Mouse (Mus musculus) T-helper 17 cell (primary cell): ENCODE measurements around the gene Slc24a4.
"Not testable (repeated sequence)": the region's sequence is repeated elsewhere in the genome, so short reads cannot be mapped to it uniquely, and the experiment has no call there.

Experiments
- in situ Hi-C, 2 experiments: fragments of 300-600 bp; cut with MboI, MseI; formaldehyde crosslinking; loops; 1 replicate in 1 of 2; 2 replicates in 1 of 2; pipeline ENCODE4 v1.15.1; 2025; ENCODE audit warnings: high pct_unique_total_duplicates in 2 of 2

Slc24a4 gene

GRCm38 (mm10) chr12:102154815-102155214 is 26.3 kb downstream of the Slc24a4 start:
- in situ Hi-C loops, result no loop called here

- in situ Hi-C loops, result loop anchor here in 1 of 2 experiments (5.0 kb wide), 1 partner anchor 77 kb away; no protein-coding TSS in a partner anchor
Measured at GRCm38 (mm10) chr12:102164632-102165031, 36.1 kb downstream of the Slc24a4 start.

- in situ Hi-C loops, result no loop called here
Measured at GRCm38 (mm10) chr12:102166691-102167261, 38.2 kb downstream of the Slc24a4 start.

- in situ Hi-C loops, result no loop called here
Measured at GRCm38 (mm10) chr12:102167302-102167701, 38.8 kb downstream of the Slc24a4 start.

- in situ Hi-C loops, result no loop called here
Measured at GRCm38 (mm10) chr12:102172746-102173145, 44.2 kb downstream of the Slc24a4 start.

- in situ Hi-C loops, result no loop called here
Measured at GRCm38 (mm10) chr12:102173345-102173744, 44.8 kb downstream of the Slc24a4 start.

- in situ Hi-C loops, result loop anchor here in 1 of 2 experiments (10.0 kb wide), 1 partner anchor 364 kb away; no protein-coding TSS in a partner anchor
Measured at GRCm38 (mm10) chr12:102180371-102181074, 52.0 kb downstream of the Slc24a4 start.

GRCm38 (mm10) chr12:102181799-102182357 is 53.3 kb downstream of the Slc24a4 start:
- in situ Hi-C loops, result loop anchor here in 1 of 2 experiments (10.0 kb wide), 1 partner anchor 363 kb away; no protein-coding TSS in a partner anchor

- in situ Hi-C loops, result loop anchor here in 1 of 2 experiments (10.0 kb wide), 1 partner anchor 362 kb away; no protein-coding TSS in a partner anchor
Measured at GRCm38 (mm10) chr12:102182621-102183020, 54.1 kb downstream of the Slc24a4 start.

- in situ Hi-C loops, result loop anchor here in 1 of 2 experiments (10.0 kb wide), 1 partner anchor 362 kb away; no protein-coding TSS in a partner anchor
Measured at GRCm38 (mm10) chr12:102183201-102183600, 54.7 kb downstream of the Slc24a4 start.

- in situ Hi-C loops, result no loop called here
Measured at GRCm38 (mm10) chr12:102190820-102191219, 62.3 kb downstream of the Slc24a4 start.

- in situ Hi-C loops, result no loop called here
Measured at GRCm38 (mm10) chr12:102201516-102201915, 73.0 kb downstream of the Slc24a4 start.

- in situ Hi-C loops, result no loop called here
Measured at GRCm38 (mm10) chr12:102202901-102203300, 74.4 kb downstream of the Slc24a4 start.

- in situ Hi-C loops, result no loop called here
Measured at GRCm38 (mm10) chr12:102206471-102206870, 77.9 kb downstream of the Slc24a4 start.

GRCm38 (mm10) chr12:102207245-102207644 is 78.7 kb downstream of the Slc24a4 start:
- in situ Hi-C loops, result no loop called here

GRCm38 (mm10) chr12:102210801-102211200 is 82.3 kb downstream of the Slc24a4 start:
- in situ Hi-C loops, result no loop called here

- in situ Hi-C loops, result no loop called here
Measured at GRCm38 (mm10) chr12:102223404-102223803, 94.9 kb downstream of the Slc24a4 start.

GRCm38 (mm10) chr12:102224112-102224511 is 95.6 kb downstream of the Slc24a4 start:
- in situ Hi-C loops, result not testable (repeated sequence)

GRCm38 (mm10) chr12:102225165-102225564 is 96.6 kb downstream of the Slc24a4 start:
- in situ Hi-C loops, result no loop called here

- in situ Hi-C loops, result no loop called here
Measured at GRCm38 (mm10) chr12:102235551-102235950, 107.0 kb downstream of the Slc24a4 start.

- in situ Hi-C loops, result no loop called here
Measured at GRCm38 (mm10) chr12:102236317-102236716, 107.8 kb downstream of the Slc24a4 start.

GRCm38 (mm10) chr12:102242076-102242722 is 113.7 kb downstream of the Slc24a4 start:
- in situ Hi-C loops, result no loop called here
